Mouse (Mus musculus) olfactory bulb, adult 2 months (tissue): ENCODE measurements at regions not wholly inside any gene's neighbourhood (a gene's known extent, or its start where the extent isn't known, plus 50 kb on each side); places are given as distances from the start of the nearest gene placed in this dataset.

ENCODE experiments used
- CTCF ChIP-seq: fragments of 200-500 bp; IDR thresholded peaks from 2 replicates; pipeline ENCODE4 v1.5.1; 2012; ENCODE audit warnings: low read depth, mild to moderate bottlenecking, low read length, moderate library complexity; ENCODE audit not compliant: insufficient read depth
- POLR2A ChIP-seq: fragments of 200-500 bp; IDR thresholded peaks from 2 replicates; pipeline ENCODE4 v1.6.1; 2012; ENCODE audit warnings: mild to moderate bottlenecking, low read depth, low read length, moderate library complexity; ENCODE audit not compliant: insufficient read depth

GRCm38 (mm10) chr1:193790579-193790978 is 420.5 kb upstream of the Camk1g start:
- TF ChIP-seq POLR2A (no peak), CTCF (no peak)
